ENCODE assay signal across 8 mouse cellular contexts in genomic region chr5:92398153-92398552, GRCm38 (mm10). TPM values are rescaled to one million over a fixed set of nuclear protein-coding genes. Genes with fewer than 3 reads are reported as not detected.
DNase-seq lines count a peak whose midpoint lies in the region; ATAC-seq and TF ChIP-seq lines count a peak whose summit lies in the region.

No protein-coding gene starts in this region.

- peak; percentile 83 for TF ChIP-seq CTCF in cortical plate, adult 2 months (IDR thresholded peaks at IDR 0.05; ENCODE audit: extremely low read depth, insufficient read depth, low read length)

- WGBS in midbrain, embryonic 12.5 days, result 25% methylated on average over 5 of the region's 5 CpGs

- no peak for TF ChIP-seq POLR2A in cortical plate, adult 2 months (IDR thresholded peaks at IDR 0.05; ENCODE audit: extremely low read depth, insufficient read depth, low read length)

- peaks cover 10% of the 10 kb centered on the region for H3K27me3 ChIP-seq in midbrain, embryonic 12.5 days

- no peaks in the 10 kb centered on the region for H3K9me3 ChIP-seq in midbrain, embryonic 12.5 days

- no peak overlapping the region for H3K4me2 ChIP-seq in midbrain, embryonic 12.5 days (replicated peaks)

- no peaks in the 10 kb centered on the region for H3K36me3 ChIP-seq in midbrain, embryonic 12.5 days

- no peak overlapping the region for H3K9ac ChIP-seq in midbrain, embryonic 12.5 days (replicated peaks)

- ATAC-seq in inflammation-experienced regulatory T-cells, adult 6 months, result peak; percentile 93
- ATAC-seq in midbrain, embryonic 12.5 days (ENCODE audit: low FRiP score, low read depth), result peak; percentile 83

- peak; percentile 39 for DNase-seq in ovary, postnatal 10 days (ENCODE audit: low spot score)
- no peak for DNase-seq in ovary, adult 18-20 months (ENCODE audit: low spot score)
- DNase-seq in gastrocnemius, postnatal 10 days, result peak; percentile 80
- peak; percentile 81 for DNase-seq in left cerebral cortex, postnatal 4 days
- DNase-seq in spleen, adult 12 weeks (ENCODE audit: low spot score), result peak; percentile 53

- intact Hi-C loops in left cerebral cortex, postnatal 4 days (cut with DNase I), result no loop called here

- no peak overlapping the region for H3K27ac ChIP-seq in cortical plate, adult 2 months (ENCODE audit: insufficient read depth, low read length)
- no peak overlapping the region for H3K27ac ChIP-seq in midbrain, embryonic 12.5 days (replicated peaks)

- H3K4me1 ChIP-seq in cortical plate, adult 2 months (ENCODE audit: control insufficient read depth, insufficient read depth, low read length), result no peaks in the 10 kb centered on the region
- H3K4me1 ChIP-seq in midbrain, embryonic 12.5 days, result no peaks in the 10 kb centered on the region

- H3K4me3 ChIP-seq in cortical plate, adult 2 months (ENCODE audit: insufficient read depth, low read length), result no peak overlapping the region
- H3K4me3 ChIP-seq in midbrain, embryonic 12.5 days, result no peak overlapping the region

RNA-seq across cellular contexts. Expression of gene Nup54, which starts 36.9 kb away (rescaled TPM):
- polyA plus RNA-seq in cortical plate, adult 2 months (2012; rRNA removed), result 22.4 and 26.0 TPM in 2 replicates
- 10 to 100 TPM; 12.0 to 16.2 TPM for total RNA-seq in gastrocnemius, postnatal 10 days (2021)
- 10 to 100 TPM; 32.4 to 55.2 (median 40.2) TPM for polyA plus RNA-seq in inflammation-experienced regulatory T-cells, adult 6 months (2017; shearing (Covaris generic))
- total RNA-seq in left cerebral cortex, postnatal 4 days (2021), result 10 to 100 TPM; 50.7 to 60.8 TPM
- 53.1 and 63.0 TPM in 2 replicates for polyA plus RNA-seq in midbrain, embryonic 12.5 days (2016; fragmentation: Nextera tagmentation; extraction: Ambion mirVana)

RNA-seq across cellular contexts. Expression of gene Cxcl10, which starts 49.5 kb away (rescaled TPM):
- 0.40 and 1.1 TPM in 2 replicates for polyA plus RNA-seq in cortical plate, adult 2 months (2012; rRNA removed)
- under 1 TPM in 1 of 2 experiments, not detected in 1; 0.43 TPM for total RNA-seq in gastrocnemius, postnatal 10 days (2021)
- 10 to 100 TPM; 18.3 to 32.3 (median 19.9) TPM for polyA plus RNA-seq in inflammation-experienced regulatory T-cells, adult 6 months (2017; shearing (Covaris generic))
- total RNA-seq in left cerebral cortex, postnatal 4 days (2021), result not detected
- 0.55 TPM in 1 of 2 replicates, not detected in the other for polyA plus RNA-seq in midbrain, embryonic 12.5 days (2016; fragmentation: Nextera tagmentation; extraction: Ambion mirVana)
